12 mouse cellular contexts compared by ENCODE assay signal in genomic region chr15:10685692-10686430, GRCm38 (mm10). TPM values are rescaled to one million over a fixed set of nuclear protein-coding genes. Genes with fewer than 3 reads are reported as not detected.
DNase-seq lines count a peak whose midpoint lies in the region; ATAC-seq and TF ChIP-seq lines count a peak whose summit lies in the region.
"Had no signal": no experiment of that assay in that cellular context is flagged by ENCODE, and none has a peak within 500 bp of the region (broad histone marks: within the 10 kb centered on the region; RNA-seq: fewer than 3 reads in every experiment).

No protein-coding gene starts in this region.

- no peaks in the 10 kb centered on the region for H3K9me3 ChIP-seq in lung, postnatal 0 days (ENCODE audit: low read length)
- no peaks in the 10 kb centered on the region for H3K9me3 ChIP-seq in kidney, embryonic 15.5 days (replicated peaks)
- H3K9me3 ChIP-seq in stomach, embryonic 16.5 days (replicated peaks; ENCODE audit: control insufficient read depth, low read length), result no peaks in the 10 kb centered on the region
- H3K9me3 ChIP-seq: G1E had no signal

- no peak for TF ChIP-seq POLR2A in lung, adult 2 months (IDR thresholded peaks at IDR 0.05; ENCODE audit: borderline replicate concordance, extremely low read depth, low read depth, low read length)

- no peak overlapping the region for H3K4me2 ChIP-seq in lung, postnatal 0 days (replicated peaks; ENCODE audit: low read depth, low read length)
- no peak overlapping the region for H3K4me2 ChIP-seq in kidney, embryonic 15.5 days
- H3K4me2 ChIP-seq in stomach, embryonic 16.5 days (ENCODE audit: low read depth, low read length), result no peak overlapping the region

- 40% methylated on average over 14 of the region's 14 CpGs for WGBS in lung, postnatal 0 days
- WGBS in lung, adult 2 months, result 42% methylated on average over 14 of the region's 14 CpGs
- WGBS in kidney, embryonic 15.5 days, result 67% methylated on average over 14 of the region's 14 CpGs
- 62% methylated on average over 14 of the region's 14 CpGs for WGBS in stomach, embryonic 16.5 days

- no peaks in the 10 kb centered on the region for H3K27me3 ChIP-seq in lung, postnatal 0 days (replicated peaks; ENCODE audit: insufficient read depth, low read length)
- no peaks in the 10 kb centered on the region for H3K27me3 ChIP-seq in kidney, embryonic 15.5 days
- no peaks in the 10 kb centered on the region for H3K27me3 ChIP-seq in stomach, embryonic 16.5 days (ENCODE audit: control insufficient read depth, insufficient read depth, low read length)

- no peak overlapping the region for H3K4me3 ChIP-seq in lung, postnatal 0 days (ENCODE audit: low read depth, low read length)
- no peak overlapping the region for H3K4me3 ChIP-seq in lung, adult 2 months (replicated peaks; ENCODE audit: extremely low read depth, low read depth, low read length)
- H3K4me3 ChIP-seq in kidney, embryonic 15.5 days (replicated peaks), result no peak overlapping the region
- no peak overlapping the region for H3K4me3 ChIP-seq in stomach, embryonic 16.5 days (replicated peaks; ENCODE audit: low read length)

- H3K4me1 ChIP-seq in lung, postnatal 0 days (ENCODE audit: insufficient read depth, low read depth, low read length), result peaks cover 8% of the 10 kb centered on the region; the same call in 1 of the 2 replicates
- peaks cover 14% of the 10 kb centered on the region for H3K4me1 ChIP-seq in lung, adult 2 months (ENCODE audit: control insufficient read depth, insufficient read depth, low read length)
- H3K4me1 ChIP-seq in kidney, embryonic 15.5 days, result peaks cover 65% of the 10 kb centered on the region
- H3K4me1 ChIP-seq in stomach, embryonic 16.5 days (ENCODE audit: control insufficient read depth, insufficient read depth, low read length), result peaks cover 17% of the 10 kb centered on the region

- TF ChIP-seq CTCF in lung, postnatal 0 days (IDR thresholded peaks at IDR 0.05), result no peak
- TF ChIP-seq CTCF in lung, adult 2 months (IDR thresholded peaks at IDR 0.05; ENCODE audit: insufficient read depth, low read length), result no peak

- 0 out of 2 replicates have a peak, but pooled peaks have one; percentile 13 for ATAC-seq in lung, postnatal 0 days
- ATAC-seq in kidney, embryonic 15.5 days (replicated peaks; ENCODE audit: low FRiP score), result peak; percentile 52
- ATAC-seq in stomach, embryonic 16.5 days (ENCODE audit: insufficient read depth, low FRiP score), result peak; percentile 53

- peak; percentile 61 for TF ChIP-seq EP300 in lung, postnatal 0 days (IDR thresholded peaks at IDR 0.05)

- no peak overlapping the region for H3K27ac ChIP-seq in lung, postnatal 0 days (ENCODE audit: low read length)
- peak overlapping the region; percentile 37 for H3K27ac ChIP-seq in kidney, embryonic 15.5 days
- peak overlapping the region; percentile 42; the same call in 1 of the 2 replicates for H3K27ac ChIP-seq in stomach, embryonic 16.5 days (ENCODE audit: low read length)
- H3K27ac ChIP-seq: macrophage had no signal

- no peaks in the 10 kb centered on the region for H3K36me3 ChIP-seq in lung, postnatal 0 days (ENCODE audit: insufficient read depth, low read length)
- H3K36me3 ChIP-seq in kidney, embryonic 15.5 days, result peaks cover 38% of the 10 kb centered on the region
- no peaks in the 10 kb centered on the region for H3K36me3 ChIP-seq in stomach, embryonic 16.5 days (ENCODE audit: control insufficient read depth, insufficient read depth, low read length)
- H3K36me3 ChIP-seq: G1E had no signal

- no peak overlapping the region for H3K9ac ChIP-seq in lung, postnatal 0 days (replicated peaks; ENCODE audit: low read depth)
- H3K9ac ChIP-seq in kidney, embryonic 15.5 days, result no peak overlapping the region
- no peak overlapping the region for H3K9ac ChIP-seq in stomach, embryonic 16.5 days (ENCODE audit: low read length)

- peak; percentile 51 for DNase-seq in lung, postnatal 0 days (ENCODE audit: low spot score)
- no peak for DNase-seq in lung, adult 2 months
- peak; percentile 30 to 48 for DNase-seq in adrenal gland, postnatal 36 days
- DNase-seq in right cerebral cortex, postnatal 4 days, result no peak
- no peak for DNase-seq in cerebellum, postnatal 36 days
- no peak for DNase-seq in Muller cell, postnatal 12 days (ENCODE audit: inconsistent ontology term)
- DNase-seq: right cerebral cortex, postnatal 14 days; thymus, postnatal 4 days had no signal

RNA-seq across cellular contexts. Expression of gene Rai14, which starts 28.6 kb away (rescaled TPM):
- 56.0 and 63.0 TPM in 2 replicates for polyA plus RNA-seq in lung, postnatal 0 days (2015; fragmentation: Nextera tagmentation; extraction: Ambion mirVana)
- polyA plus RNA-seq in lung, adult 2 months (2012; rRNA removed), result 9.4 and 14.3 TPM in 2 replicates
- 10 to 100 TPM; 25.9 to 32.3 TPM for total RNA-seq in adrenal gland, postnatal 36 days (2021)
- polyA plus RNA-seq in kidney, embryonic 15.5 days (2015; fragmentation: Nextera tagmentation; extraction: Ambion mirVana), result 66.4 and 67.8 TPM in 2 replicates
- polyA plus RNA-seq in stomach, embryonic 16.5 days (2015; fragmentation: Nextera tagmentation; extraction: Ambion mirVana), result 21.3 and 21.6 TPM in 2 replicates
- polyA plus RNA-seq: G1E had no signal

Comparison
In these comparisons a context has a peak if more than half of its experiments do, and no peak if none do; other contexts are left out.
1. DNase-seq: peak in lung, postnatal 0 days (single experiment) and adrenal gland, postnatal 36 days (2 of 2); none in lung, adult 2 months (single experiment), right cerebral cortex, postnatal 4 days (single experiment), cerebellum, postnatal 36 days (0 of 2) and Muller cell, postnatal 12 days (single experiment).
2. Peak in every context shown above with its lines, with median percentiles within 50 percentile points of each other: ATAC-seq.